Mouse (Mus musculus): ENCODE data around the gene Sema3e.

GRCm38 (mm10) chr5:14267400-14267799, 242.3 kb downstream of the Sema3e start:
- TF ChIP-seq CTCF (IDR thresholded peaks at IDR 0.05) (no peak), POLR2A (IDR thresholded peaks at IDR 0.05; ENCODE audit: insufficient read depth, low read depth, low read length) (no peak), EP300 (IDR thresholded peaks at IDR 0.05; ENCODE audit: insufficient read depth, low read depth, low read length) (no peak)
